Mouse (Mus musculus) kidney, adult 18-20 months (tissue): Measurements from ENCODE around the gene Tmem56.

Source experiments
- DNase-seq: peaks from one replicate; pipeline ENCODE4 v3.0.0; 2021

The Tmem56 gene

DNA sequence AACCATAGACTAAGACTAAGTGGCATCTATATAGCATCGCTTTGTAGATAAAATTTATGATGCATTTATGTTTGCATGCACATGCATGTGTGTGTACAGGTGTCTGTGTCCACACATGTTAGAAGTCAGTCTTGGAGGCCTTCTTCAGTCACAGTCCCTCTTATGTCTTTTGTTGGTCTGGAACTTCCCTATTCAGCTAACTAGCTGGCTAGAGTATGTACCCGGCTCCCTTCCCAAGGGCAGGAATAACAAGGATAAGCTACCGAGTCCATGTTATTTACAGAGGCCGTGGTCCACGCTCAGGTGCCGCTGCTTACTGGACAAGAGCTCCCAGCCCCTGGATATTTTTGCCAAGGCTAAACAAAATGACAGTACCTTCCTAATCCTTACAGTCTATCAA lies 58.7 kb downstream of the Tmem56 start:
- no peak for DNase-seq

DNA sequence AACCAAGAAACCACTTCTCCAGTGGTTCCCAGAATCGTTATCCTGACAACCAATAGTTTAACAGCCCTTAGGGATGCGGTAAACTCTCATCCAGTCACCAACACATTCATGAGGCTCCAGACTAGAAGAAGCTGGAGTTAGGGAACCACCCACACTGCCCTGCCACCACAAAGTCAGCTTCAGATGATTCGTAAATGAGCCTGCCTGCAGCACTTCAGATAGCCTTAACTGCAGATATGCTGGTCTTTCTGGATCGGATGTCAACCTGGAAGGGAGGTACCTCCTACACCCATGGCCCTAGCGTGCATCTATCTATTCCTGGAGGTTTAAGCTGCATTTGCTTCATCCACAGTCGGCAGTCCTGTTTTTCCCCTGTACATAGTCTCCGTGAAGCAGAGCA lies 60.9 kb downstream of the Tmem56 start:
- no peak for DNase-seq

- no peak for DNase-seq
These were observed 65.9 kb downstream of the Tmem56 start for GRCm38 (mm10) chr3:121217011-121217410.

DNA sequence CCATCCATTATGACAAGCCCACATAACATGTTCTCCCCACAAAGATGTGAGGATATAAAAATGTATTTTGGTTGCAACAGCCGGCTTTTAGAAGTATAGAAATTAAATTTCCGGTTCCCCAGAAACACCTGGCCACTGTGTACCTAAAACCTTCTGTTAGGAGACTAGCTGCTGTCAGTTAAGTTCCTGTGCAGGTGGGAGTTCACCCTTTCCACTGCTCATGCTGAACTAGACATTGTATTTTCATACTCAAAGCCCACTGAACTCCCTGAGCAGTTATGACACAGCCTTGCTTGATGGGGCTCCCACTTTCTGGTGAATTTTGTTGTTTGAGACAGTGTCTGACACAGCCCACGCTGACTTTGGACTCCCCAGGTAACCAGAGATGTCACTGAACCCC lies 69.4 kb downstream of the Tmem56 start:
- no peak for DNase-seq

DNA sequence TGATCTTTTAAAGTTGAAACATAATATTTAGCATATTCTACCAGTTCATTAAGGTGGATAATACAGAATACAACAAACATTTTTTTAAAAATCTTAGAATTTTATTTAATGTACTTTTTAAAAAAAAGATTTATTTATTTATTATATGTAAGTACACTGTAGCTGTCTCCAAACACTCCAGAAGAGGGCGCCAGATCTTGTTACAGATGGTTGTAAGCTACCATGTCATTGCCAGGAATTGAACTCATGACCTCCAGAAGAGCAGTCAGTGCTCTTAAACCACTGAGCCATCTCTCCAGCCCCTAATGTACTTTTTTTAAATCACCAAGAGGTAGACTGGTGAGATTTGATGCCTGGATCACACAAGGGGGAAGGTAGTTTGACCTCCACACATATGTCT lies 70.7 kb downstream of the Tmem56 start:
- DNase-seq, result no peak

- DNase-seq, result no peak
These were observed 73.9 kb downstream of the Tmem56 start for GRCm38 (mm10) chr3:121208994-121209393.

DNA sequence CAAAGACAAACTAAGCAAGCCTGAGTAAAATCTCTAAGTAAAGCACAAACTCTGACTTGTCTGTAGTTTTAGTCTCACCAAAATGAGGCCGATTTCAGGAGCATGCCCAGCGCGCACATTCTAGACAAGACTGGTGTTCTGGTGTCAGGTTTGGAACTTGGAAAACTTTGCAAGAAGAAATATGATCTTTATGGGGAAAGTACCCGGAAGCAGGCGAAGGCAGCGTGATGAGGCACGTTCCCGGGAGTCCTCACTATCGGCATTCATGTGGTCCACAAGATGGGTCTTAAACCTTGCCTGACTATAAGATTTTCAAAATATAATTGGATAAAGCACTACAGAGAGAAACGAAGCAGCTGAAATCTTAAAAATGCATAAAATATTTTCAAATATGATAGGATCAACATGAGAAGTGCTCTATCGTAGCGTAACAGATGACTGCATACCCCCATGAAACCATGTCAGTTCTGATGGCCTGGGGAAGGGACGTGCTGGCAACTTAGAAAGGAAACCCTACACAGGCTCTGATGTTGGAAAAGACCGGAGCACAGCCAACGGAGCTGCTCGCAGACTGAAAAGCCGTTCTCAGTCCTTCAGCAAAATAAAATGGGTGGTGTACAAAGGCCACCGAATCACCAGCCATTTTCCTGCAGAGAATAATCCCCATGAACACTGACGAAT lies 76.6 kb downstream of the Tmem56 start:
- no peak for DNase-seq

GRCm38 (mm10) chr3:121202638-121203037 lies 80.3 kb downstream of the Tmem56 start:
- DNase-seq, result no peak

- DNase-seq, result no peak
These were observed 81.7 kb downstream of the Tmem56 start for GRCm38 (mm10) chr3:121201012-121201747.

DNA sequence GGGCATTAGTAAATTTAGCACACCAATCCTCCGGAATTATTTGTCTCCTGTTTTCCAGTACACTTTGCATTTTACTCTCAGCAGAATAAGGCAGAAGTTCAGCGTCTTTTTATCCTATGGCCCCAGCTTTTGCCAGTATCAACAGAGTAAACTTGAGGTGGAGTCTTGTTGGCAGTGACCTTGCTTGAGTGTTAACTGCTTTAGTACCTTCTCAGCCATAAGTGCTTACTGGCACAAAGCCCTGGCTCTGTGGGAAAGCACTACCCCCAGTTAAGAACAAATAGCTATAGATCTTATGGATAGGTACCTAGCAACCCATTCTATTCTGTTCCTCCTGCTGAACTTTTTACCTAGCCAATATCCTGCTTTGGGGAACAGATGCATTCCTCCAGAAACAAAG lies 93.7 kb downstream of the Tmem56 start:
- DNase-seq, result no peak

DNA sequence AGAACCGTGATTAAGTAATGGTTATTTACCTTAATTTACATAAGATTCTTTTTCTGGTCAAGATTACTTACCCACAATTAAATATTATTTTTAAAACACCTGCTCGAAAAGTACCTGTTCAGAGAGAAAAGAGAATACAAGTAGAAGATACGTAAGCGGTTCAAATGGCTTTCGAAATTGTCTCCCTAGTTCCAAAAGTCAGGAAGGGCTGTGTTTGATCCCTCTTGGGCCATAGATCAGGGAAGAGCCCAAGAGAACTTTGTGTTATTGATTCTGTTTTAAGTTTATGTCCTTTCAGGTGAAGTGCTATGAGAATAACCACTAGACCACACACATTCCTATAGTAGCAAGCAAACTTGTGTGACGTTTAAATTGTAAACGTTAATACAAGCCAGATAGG lies 95.4 kb downstream of the Tmem56 start:
- no peak for DNase-seq

DNA sequence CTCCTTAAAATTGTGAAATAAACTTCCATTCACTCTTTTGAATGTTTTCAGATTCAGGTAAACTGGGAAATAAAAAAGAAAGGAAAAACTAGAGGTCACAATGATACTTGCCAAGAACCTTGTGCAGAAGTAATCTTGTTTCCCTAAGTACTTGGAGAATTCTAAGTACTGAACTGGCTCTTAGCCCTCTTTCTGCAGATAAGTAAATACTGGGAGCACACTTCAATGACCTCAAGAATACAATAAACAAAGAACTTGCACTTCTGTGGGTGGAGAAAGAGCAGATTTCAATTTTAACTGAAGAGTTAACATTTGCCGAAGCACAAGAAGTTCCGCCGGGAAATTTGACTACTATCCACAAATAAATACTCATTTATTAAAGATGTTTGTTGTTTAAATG lies 96.0 kb downstream of the Tmem56 start:
- DNase-seq, result no peak

- no peak for DNase-seq
These were observed 97.7 kb downstream of the Tmem56 start for GRCm38 (mm10) chr3:121185197-121185596.

DNA sequence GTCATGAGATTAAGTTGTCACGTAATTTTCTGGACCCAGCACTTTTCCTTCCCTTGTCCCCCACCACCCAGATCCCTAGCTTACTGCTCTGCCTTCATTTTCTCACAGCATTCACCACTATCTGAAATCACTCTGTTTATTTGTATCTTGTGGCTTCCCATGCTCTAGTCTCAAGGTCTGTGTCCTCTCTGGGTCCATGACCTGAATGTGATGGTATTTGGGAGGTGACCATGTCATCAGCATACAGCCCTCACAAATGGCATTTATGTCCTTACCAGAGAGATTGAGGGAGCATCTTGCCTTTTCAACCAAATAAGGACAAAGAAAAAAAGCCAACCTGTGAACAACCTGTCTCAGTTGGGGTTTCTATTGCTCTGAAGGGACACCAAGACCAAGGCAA lies 106.9 kb downstream of the Tmem56 start:
- no peak for DNase-seq

DNA sequence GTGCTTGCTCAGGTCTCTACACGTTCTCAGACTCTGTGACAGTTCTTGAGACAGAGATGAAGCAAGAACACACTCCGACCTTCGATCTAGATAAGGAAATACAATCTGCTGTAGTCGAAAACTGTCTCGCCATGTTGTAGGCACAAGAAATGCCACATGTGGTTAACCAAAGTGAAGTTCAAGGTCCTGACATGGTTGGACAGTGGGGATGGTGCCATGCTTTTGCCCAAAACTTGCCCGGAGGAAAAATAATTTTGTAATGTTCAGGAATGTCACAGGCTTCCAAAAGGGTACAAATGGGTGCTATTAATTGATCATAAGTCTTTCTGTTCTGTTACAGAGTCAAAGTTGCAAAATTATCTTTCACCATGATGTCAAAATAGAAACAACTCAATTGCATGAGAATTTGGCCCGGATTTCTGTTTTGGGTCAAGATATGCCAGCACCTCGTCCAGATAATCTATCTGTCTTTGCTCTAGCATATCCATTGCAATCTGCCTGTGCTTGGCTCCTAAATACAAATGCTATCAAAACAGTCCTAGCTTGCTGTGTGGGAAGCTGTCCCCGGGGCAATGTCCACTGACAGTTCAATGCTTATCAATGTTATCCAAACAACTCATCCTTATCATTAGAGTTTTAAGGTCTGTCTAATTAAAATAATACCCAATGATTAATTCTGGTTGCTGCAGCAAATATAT lies 108.5 kb downstream of the Tmem56 start:
- DNase-seq, result no peak

GRCm38 (mm10) chr3:121172718-121173117 lies 110.2 kb downstream of the Tmem56 start:
- no peak for DNase-seq

- DNase-seq, result no peak
These were observed 111.0 kb downstream of the Tmem56 start for GRCm38 (mm10) chr3:121171872-121172265.

- DNase-seq, result peak; percentile 93
These were observed 111.5 kb downstream of the Tmem56 start, which contains the start of gene Rwdd3 for GRCm38 (mm10) chr3:121171243-121171871. Gene Rwdd3, minus strand, starts transcription at chr3:121171695.

GRCm38 (mm10) chr3:121170631-121171030 lies 112.3 kb downstream of the Tmem56 start:
- DNase-seq, result no peak

DNA sequence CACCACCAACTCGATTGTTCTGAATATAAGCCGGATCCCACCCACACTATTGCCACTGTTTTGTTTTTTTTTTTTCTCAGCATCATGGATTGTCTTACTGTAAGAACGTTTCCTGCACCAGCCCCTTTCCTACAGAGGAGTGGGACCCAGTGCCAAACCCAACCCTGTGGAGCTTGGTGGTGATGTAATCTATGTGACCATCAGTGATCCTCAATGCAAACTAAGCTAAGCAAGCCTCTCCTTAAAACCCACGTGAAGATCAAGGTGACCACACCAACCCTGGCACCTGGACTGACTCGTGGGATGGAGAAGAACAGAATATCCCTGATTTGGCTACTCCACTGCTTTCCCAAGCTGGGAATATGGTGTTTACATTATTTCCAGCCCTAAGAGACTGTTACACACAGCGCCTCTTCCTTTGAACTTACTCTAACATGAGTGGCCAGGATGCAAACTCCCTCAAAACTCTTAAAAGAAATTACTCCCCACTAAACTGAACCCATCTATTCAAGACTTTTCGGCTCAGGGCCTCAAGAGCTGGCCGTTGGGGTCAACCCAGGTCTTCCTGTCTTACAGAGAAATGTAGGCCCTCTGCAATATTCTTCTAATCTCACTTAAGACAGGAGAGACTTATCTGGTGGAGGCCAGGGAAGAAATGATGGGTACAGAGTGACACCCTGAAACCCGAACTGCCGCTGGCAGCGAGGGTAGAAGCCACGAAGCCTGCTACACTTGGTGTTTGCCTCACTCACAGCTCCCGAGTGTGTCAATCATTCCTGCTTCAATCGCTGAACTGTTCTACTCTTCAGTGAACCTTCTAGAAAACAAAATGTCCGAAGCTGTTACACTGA lies 113.6 kb downstream of the Tmem56 start:
- DNase-seq, result no peak

DNA sequence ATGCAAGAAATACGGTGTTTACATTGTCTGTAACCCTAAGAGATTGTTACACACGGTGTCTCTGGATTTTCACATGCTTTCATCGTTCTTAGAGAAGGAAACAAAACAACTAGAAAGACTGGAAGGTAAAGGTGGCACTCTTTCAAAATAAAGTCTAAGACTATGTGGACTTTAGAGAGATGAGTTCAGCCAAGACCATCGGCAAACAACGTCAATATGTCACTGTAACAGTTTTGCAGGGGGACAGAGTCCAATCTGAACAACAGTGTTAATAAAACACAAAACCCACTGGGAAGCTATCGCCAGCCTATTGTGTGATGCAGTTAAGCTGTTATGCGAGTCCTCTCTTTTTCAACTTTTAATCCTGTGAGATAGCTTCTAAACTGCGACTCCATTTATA lies 114.3 kb downstream of the Tmem56 start:
- no peak for DNase-seq

GRCm38 (mm10) chr3:121163271-121163819 lies 119.6 kb downstream of the Tmem56 start:
- DNase-seq, result peak; percentile 65
